8 mouse cellular contexts compared by ENCODE assay signal in genomic region chr10:97313407-97313901, GRCm38 (mm10).
A peak's percentile ranks its signal among the peaks of the same experiment; 100 is the strongest.
DNase-seq lines count a peak whose midpoint lies in the region; ATAC-seq and TF ChIP-seq lines count a peak whose summit lies in the region.

No protein-coding gene starts in this region.

- no peaks in the 10 kb centered on the region for H3K36me3 ChIP-seq in hindbrain, embryonic 12.5 days
- H3K36me3 ChIP-seq in lung, postnatal 0 days (ENCODE audit: insufficient read depth, low read length), result no peaks in the 10 kb centered on the region

- WGBS in hindbrain, embryonic 12.5 days, result 1% methylated on average over 13 of the region's 13 CpGs
- under 1% methylated on average over 13 of the region's 13 CpGs for WGBS in lung, postnatal 0 days

- peak overlapping the region; percentile 97 for H3K27ac ChIP-seq in hindbrain, embryonic 12.5 days
- H3K27ac ChIP-seq in lung, postnatal 0 days (ENCODE audit: low read length), result peak overlapping the region; percentile 80

- peak overlapping the region; percentile 61 for H3K4me2 ChIP-seq in hindbrain, embryonic 12.5 days (replicated peaks)
- H3K4me2 ChIP-seq in lung, postnatal 0 days (replicated peaks; ENCODE audit: low read depth, low read length), result peak overlapping the region; percentile 54

- H3K4me1 ChIP-seq in hindbrain, embryonic 12.5 days, result peaks cover 3% of the 10 kb centered on the region; the same call in 1 of the 2 replicates
- no peaks in the 10 kb centered on the region for H3K4me1 ChIP-seq in lung, postnatal 0 days (ENCODE audit: insufficient read depth, low read depth, low read length)

- peak; percentile 95 for ATAC-seq in hindbrain, embryonic 12.5 days (ENCODE audit: low FRiP score)
- ATAC-seq in lung, postnatal 0 days, result peak; percentile 93

- peak; percentile 55 for TF ChIP-seq EP300 in lung, postnatal 0 days (IDR thresholded peaks at IDR 0.05)

- peak overlapping the region; percentile 45 for H3K4me3 ChIP-seq in hindbrain, embryonic 12.5 days
- H3K4me3 ChIP-seq in lung, postnatal 0 days (ENCODE audit: low read depth, low read length), result peak overlapping the region; percentile 37

- H3K9ac ChIP-seq in hindbrain, embryonic 12.5 days, result peak overlapping the region; percentile 66
- H3K9ac ChIP-seq in lung, postnatal 0 days (replicated peaks; ENCODE audit: low read depth), result peak overlapping the region; percentile 33; the same call in 1 of the 2 replicates

- H3K9me3 ChIP-seq in hindbrain, embryonic 12.5 days (replicated peaks), result no peaks in the 10 kb centered on the region
- H3K9me3 ChIP-seq in lung, postnatal 0 days (ENCODE audit: low read length), result no peaks in the 10 kb centered on the region

- no peak for TF ChIP-seq CTCF in lung, postnatal 0 days (IDR thresholded peaks at IDR 0.05)

- no peaks in the 10 kb centered on the region for H3K27me3 ChIP-seq in hindbrain, embryonic 12.5 days
- no peaks in the 10 kb centered on the region for H3K27me3 ChIP-seq in lung, postnatal 0 days (replicated peaks; ENCODE audit: insufficient read depth, low read length)

- DNase-seq in NIH3T3 (ENCODE audit: low read depth), result peak; percentile 93
- peak; percentile 86 to 94 for DNase-seq in cerebellum, postnatal 14 days
- DNase-seq in frontal cortex, postnatal 14 days (ENCODE audit: low spot score in 2 of 2), result peak; percentile 86 to 90
- peak; percentile 81 to 84 for DNase-seq in layer of hippocampus, postnatal 10 days (ENCODE audit: low spot score in 2 of 2)
- peak; percentile 96 for DNase-seq in lung, postnatal 0 days (ENCODE audit: low spot score)
- peak; percentile 62 for DNase-seq in ovary, postnatal 10 days (ENCODE audit: low spot score)
- DNase-seq in thymus, postnatal 0 days (ENCODE audit: low spot score), result peak; percentile 94

Comparison
In these comparisons a context has a peak if more than half of its experiments do, and no peak if none do; other contexts are left out.
1. Peak in every context shown above with its lines: DNase-seq, ATAC-seq, H3K4me3 ChIP-seq and H3K27ac ChIP-seq.